Mouse (Mus musculus) mature B cell (primary cell): ENCODE measurements around the gene 1700020A23Rik.
"Not testable (repeated sequence)": the region's sequence is repeated elsewhere in the genome, so short reads cannot be mapped to it uniquely, and the experiment has no call there.

Experiments used
- in situ Hi-C: fragments of 300-500 bp; cut with MboI; formaldehyde crosslinking; loops from 2 replicates; pipeline ENCODE4 v1.14.3; 2019

The 1700020A23Rik gene

GRCm38 (mm10) chr2:130404939-130405338 lies at the start of gene 1700020A23Rik, which contains the start of gene Gm28372:
1700020A23Rik (plus strand) TSS chr2:130405259.
Gm28372 (plus strand) TSS chr2:130405239.
- in situ Hi-C loops: no loop called here

DNA sequence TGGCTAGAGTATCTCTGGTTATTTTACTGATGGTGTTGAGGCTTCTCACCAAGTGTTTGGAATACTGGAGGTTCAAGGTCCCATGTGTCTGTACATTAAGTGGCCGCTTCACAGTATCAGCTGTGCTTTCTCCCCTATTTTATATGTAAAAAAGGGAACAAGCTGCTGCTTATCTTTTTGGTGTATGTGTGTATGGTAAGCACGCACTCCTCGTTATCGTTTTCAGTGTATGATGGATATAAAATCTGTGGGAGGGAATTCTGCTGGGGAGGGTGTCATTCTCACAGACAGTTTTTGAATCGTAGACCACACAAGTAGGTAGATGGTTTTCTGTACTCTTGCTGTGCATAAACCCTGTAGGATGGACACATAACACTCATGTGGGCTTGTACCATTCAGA lies 47.5 kb upstream of the 1700020A23Rik start:
- in situ Hi-C loops: no loop called here

GRCm38 (mm10) chr2:130358852-130359251 lies 46.2 kb upstream of the 1700020A23Rik start:
- in situ Hi-C loops: no loop called here

DNA sequence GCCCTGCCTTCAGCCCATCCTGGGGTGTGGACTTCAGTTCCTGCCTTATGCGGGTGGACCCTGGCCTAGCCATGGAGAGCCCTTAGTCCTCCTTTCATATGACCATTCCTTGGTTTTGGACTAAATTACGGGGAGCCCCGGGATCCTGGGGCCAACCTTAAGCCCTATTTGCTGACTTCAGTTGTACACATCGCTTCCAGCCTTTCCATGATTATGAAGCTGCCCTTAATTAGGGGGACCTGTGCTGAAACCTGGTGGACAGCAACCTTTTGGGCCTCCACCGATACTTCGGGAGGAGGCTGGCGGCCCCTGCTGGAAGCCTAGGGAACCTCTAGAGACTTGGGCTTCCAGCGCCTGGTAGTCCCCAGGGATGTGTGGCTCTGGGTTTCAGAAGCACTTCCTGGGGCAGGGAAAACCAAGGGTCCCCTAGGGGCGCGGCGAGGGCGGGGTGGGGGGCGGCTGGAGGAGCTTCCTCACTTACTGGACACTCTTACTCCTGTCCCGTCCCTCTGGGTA lies 42.5 kb upstream of the 1700020A23Rik start:
- in situ Hi-C loops: no loop called here

GRCm38 (mm10) chr2:130365211-130366094 lies 39.6 kb upstream of the 1700020A23Rik start:
- in situ Hi-C loops: no loop called here

DNA sequence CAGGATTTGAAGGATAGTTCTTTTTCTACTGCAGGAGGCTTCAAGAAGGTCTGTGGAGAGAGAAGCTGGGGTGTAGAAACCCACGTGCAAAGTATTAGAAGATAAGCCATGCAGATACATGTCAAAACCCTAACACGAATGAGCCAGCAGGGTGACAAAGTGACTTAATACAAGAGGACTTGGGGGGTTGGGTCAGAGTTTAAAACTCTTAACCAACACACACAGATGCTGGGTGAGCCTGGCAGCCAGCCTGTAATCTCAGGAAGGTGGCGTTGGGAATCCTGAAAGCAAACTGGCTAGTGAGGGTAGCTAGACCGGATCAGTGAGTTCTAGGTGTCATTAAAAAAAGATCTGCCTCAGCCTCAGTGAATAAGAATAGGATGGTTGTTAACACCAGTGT lies 37.7 kb upstream of the 1700020A23Rik start:
- in situ Hi-C loops: no loop called here

- in situ Hi-C loops: not testable (repeated sequence)
Observed at GRCm38 (mm10) chr2:130373026-130373425, 32.0 kb upstream of the 1700020A23Rik start.

DNA sequence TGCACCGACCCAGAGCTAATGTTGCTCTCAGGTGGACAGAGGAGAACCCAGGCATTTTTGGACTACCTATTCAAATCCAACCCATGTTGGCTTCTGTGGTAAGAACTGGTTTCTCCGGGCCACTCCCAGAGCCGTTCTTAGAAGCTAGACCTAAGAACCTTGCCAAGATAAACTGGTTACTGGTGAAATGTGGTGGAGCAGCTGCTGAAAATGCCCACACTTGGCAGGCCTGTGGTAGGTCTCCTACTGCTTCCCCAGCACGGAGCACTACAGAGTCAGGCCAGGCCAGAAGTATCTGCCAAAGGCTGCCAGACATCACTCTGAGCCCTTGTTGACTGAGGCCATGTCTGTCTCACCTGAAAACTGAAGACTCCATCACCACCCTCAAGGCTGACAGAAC lies 30.1 kb upstream of the 1700020A23Rik start:
- in situ Hi-C loops: no loop called here

DNA sequence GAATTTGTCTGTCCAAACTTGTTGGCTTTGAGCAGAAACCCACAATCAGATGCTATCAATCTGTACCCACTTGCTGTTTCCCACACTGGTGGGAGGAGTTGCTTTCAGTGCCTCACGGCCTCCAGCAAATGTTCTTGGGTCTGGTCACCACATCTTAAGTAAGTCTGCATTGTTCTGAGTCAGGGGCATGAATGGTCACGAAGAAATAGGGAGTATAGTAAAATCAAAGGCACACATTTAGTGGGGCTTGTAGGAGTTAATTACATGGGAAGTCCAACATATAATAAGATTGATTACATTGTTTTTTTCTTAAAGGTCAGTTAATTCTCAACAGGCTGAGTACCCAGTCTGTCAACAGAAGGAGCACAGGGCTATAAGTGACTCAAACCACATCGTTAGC lies 21.9 kb upstream of the 1700020A23Rik start:
- in situ Hi-C loops: no loop called here

GRCm38 (mm10) chr2:130383895-130384294 lies 21.2 kb upstream of the 1700020A23Rik start:
- in situ Hi-C loops: no loop called here

DNA sequence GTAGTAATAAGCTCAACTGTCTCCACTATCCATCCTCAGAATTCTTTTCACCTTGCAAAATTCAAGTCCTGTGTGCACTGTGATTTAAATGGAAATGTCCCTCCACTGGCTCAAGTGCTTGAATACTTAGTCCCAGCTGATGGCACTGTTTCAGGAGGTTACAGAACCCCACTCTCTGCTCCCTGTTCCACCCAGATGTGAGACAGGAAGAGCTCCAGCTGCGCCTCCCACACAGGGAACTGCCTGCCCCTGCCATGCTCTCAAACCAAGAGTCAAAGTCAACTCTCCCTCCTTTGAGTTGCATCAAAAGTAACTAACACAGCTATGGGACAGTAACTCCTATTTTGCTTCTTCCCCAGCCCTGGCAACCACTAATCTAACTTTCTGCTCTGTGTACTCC lies 18.8 kb upstream of the 1700020A23Rik start:
- in situ Hi-C loops: no loop called here

- in situ Hi-C loops: no loop called here
Observed at GRCm38 (mm10) chr2:130388796-130389195, 16.3 kb upstream of the 1700020A23Rik start.

DNA sequence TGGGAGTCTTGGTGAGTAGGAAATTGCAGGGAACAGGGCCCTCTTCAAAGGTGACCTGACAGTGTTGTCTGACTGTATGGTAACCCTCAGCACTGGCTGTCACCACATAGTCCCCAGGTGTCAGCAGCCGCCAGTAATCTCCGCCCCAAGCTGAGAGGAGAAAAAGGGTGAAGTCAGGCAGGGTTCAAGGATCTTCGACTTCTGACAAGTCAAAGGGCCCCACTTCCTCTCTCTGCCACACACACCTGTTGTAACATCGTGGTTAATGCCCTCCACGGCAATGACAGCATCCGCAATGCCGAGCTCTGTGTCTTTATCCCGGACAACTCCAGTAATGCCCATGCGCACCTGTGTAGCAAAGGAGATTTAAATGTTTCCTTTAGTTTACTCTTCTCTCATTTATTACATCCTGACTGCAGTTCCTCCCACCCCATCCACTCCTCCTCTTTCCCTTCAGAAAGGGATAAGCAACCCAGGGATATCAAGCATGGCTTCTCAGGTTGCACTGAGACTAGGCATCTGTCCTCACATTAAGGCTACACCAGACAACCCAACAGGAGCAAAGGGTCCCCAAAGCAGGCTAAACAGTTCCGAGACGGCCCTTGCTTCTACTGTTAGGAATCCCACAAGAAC lies 13.9 kb upstream of the 1700020A23Rik start:
- in situ Hi-C loops: no loop called here

DNA sequence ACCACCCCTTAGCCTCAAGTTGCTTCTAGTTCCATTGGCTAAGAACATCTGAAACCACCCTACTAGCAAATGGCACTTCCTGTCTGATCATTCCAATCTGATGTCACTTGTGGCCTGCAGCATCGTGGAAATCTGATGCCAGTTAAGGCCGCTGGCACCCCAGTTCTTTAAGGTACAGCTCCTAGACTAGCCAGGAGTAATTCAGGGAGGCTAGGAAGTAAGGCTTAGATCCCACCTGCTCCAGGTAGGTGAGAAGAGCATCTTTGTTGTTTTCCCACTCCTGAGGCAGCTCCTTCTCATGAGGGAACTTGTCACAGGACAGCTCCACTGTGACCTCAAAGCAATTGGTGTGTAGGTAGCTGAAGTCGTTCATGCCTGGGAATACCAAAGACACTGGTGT lies 12.2 kb upstream of the 1700020A23Rik start:
- in situ Hi-C loops: no loop called here

GRCm38 (mm10) chr2:130395696-130396095 lies 9.4 kb upstream of the 1700020A23Rik start:
- in situ Hi-C loops: no loop called here

DNA sequence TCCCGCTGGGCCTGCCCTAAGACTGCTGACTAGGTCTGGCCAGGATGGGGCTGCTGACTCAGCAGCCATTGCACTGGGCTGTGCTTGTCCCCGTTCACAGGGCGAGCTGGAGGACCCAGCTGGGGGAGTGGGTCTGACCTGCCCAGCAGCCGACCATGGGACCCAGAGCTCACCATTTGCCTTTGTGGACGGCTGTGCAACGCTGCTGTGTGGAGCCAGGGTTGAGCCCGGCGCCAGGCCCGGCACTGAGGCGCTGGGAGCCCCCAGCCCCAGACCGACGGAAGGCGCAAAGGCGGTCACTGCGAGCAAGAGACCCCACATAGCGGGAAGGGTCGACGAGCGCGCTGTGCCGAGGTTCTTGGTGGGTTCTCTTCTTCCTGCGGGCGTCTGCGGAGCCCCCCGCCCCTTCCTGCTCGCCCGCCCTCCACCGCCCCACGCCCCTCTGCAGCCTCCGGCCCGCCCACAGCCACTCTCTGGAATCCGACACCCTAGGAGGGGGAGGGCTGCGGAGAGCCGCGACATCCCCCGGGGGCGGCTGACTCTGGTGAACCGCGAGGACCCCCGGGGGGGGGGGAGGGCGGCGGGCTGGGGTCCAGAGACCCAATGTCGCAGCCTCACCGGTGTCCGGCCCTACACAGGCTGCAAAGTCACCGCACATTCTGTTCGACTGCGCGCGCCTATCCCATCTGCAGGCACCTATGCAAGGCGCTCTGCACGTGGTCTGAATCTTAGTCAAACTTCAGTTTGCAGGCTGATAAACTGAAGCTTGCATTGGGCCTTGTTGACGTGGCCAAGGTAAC lies 7.7 kb upstream of the 1700020A23Rik start, which contains the start of gene Cpxm1:
Cpxm1 (minus strand) TSS at position 389 of the 800 bp plus-strand sequence.
- in situ Hi-C loops: no loop called here

DNA sequence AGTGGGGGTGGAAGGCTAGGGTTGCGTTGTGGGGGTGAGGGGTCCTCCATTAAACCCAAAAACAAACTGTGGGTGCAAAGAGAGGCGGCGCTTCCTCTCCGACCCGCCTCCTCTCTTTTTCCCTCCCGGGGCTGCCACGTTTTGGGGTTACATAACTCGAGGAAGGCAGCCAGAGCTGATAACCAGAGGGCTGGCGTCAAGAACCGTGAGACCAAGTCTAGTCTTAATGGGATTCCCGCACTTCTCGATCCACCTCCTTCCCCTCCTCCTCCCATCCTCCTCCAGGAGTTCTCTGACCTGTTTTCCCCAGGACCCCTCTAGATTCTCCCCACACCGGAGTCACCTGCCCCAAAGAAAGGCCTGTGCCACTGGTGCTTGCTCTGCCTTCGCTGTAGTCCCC lies 7.0 kb upstream of the 1700020A23Rik start:
- in situ Hi-C loops: no loop called here

DNA sequence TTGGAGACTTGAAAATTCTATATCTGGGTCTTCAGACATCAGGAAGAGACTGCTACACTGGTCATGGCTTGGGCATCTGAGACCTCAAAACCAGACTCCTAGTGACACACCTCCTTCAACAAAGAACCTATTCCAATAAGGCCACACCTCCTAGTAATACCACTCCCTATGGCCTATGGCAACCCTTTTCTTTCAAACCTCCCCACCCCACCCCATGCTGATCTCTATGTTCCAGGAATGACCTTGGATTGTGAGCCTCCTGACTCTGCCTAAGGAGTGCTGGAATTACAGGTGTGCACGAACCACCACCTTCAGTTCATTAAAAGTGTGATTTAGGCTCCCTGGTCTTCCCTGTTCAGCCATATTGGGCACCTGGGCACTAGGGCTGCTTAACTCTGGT lies 5.0 kb upstream of the 1700020A23Rik start:
- in situ Hi-C loops: no loop called here

GRCm38 (mm10) chr2:130401891-130402290 lies 3.2 kb upstream of the 1700020A23Rik start:
- in situ Hi-C loops: no loop called here

- in situ Hi-C loops: no loop called here
Observed at GRCm38 (mm10) chr2:130406178-130406577, 1.1 kb downstream of the 1700020A23Rik start, which contains the start of gene Tmem239. Tmem239 (plus strand) TSS chr2:130406478.

DNA sequence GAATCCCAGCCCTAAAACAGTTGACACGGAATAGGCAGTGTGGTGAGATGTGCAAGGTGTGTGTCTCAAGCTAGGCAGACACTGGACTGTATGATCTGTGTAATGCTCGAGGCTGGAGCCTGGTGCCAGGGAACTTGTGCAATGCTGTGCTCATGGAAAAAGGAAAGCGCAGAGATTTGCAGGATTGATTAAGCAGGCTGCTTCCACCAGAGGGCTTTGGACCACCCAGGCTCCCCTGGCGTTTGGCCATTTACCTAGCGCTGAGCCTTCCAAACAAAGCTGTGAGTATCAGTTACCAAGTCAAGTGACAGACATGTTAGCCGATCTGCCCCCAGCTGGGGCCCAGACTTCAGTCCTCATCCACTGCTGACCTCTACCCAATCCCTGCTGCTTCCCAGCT lies 3.1 kb downstream of the 1700020A23Rik start:
- in situ Hi-C loops: no loop called here
